Mouse (Mus musculus) spleen, adult 10 weeks (tissue): ENCODE measurements around the gene Plppr4. TPM values are rescaled to one million over a fixed set of nuclear protein-coding genes. Genes with fewer than 3 reads are reported as not detected.

ENCODE experiments used
- polyA plus RNA-seq: library from polyadenylated mRNA; stranded (reverse); fragments of 350-450 nt; fragmentation: Illumina TruSeq; extraction: RNeasy Lipid Tissue Mini Kit (QIAGEN cat#74804); gene quantifications from one replicate; pipeline ENCODE4 v1.2.3, GENCODE M21; 2015; ENCODE audit warnings: low replicate concordance; ENCODE audit not compliant: insufficient read depth

The Plppr4 gene
- 0.12 TPM for polyA plus RNA-seq

DNA sequence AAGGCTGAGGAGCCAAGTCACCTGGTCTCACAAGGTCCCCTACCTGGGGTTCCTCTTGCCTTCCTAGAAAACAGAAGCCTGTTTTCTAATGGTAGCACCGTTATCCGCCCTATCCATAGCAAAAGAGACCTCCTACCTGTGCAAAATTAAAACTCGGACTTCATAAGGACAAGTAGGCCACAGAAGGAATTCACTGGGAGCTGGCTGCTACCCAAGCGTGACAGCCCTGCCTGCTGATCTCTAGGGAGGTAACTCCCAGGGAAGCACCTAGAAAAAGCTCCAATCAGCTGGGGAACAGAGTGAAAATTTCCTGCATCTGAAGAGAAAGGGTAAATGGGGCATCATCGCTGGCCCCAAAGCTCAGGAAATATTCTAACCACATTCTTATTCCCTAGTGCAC lies at the start of gene Plppr4:
Gene Plppr4 (minus strand): TSS at position 349 of the 400 bp plus-strand sequence.

Other genes starting within 250 kb of the Plppr4 start
- gene Plppr5, start 214.0 kb upstream of the Plppr4 start, polyA plus RNA-seq = 2.0 TPM